Mouse (Mus musculus): ENCODE measurements around the gene Morn3.

- TF ChIP-seq CTCF (IDR thresholded peaks at IDR 0.05; ENCODE audit: low read depth) (no peak), EP300 (optimal IDR thresholded peaks at IDR 0.05) (no peak)
These were observed 47.6 kb upstream of the Morn3 start for GRCm38 (mm10) chr5:123094238-123094991.
